Mouse (Mus musculus) CD8-positive naive resting alpha-beta T cell, adult 2 months (primary cell): ENCODE measurements around the gene Sh2d2a.
"Not testable (repeated sequence)": the region's sequence is repeated elsewhere in the genome, so short reads cannot be mapped to it uniquely, and the experiment has no call there.

ENCODE experiments used
- DNase-seq, 2 experiments: peaks; one replicate each; pipeline ENCODE4 v3.0.0; 2022; ENCODE audit warnings: low read depth in 2 of 2, low spot score in 2 of 2

Sh2d2a gene

DNA sequence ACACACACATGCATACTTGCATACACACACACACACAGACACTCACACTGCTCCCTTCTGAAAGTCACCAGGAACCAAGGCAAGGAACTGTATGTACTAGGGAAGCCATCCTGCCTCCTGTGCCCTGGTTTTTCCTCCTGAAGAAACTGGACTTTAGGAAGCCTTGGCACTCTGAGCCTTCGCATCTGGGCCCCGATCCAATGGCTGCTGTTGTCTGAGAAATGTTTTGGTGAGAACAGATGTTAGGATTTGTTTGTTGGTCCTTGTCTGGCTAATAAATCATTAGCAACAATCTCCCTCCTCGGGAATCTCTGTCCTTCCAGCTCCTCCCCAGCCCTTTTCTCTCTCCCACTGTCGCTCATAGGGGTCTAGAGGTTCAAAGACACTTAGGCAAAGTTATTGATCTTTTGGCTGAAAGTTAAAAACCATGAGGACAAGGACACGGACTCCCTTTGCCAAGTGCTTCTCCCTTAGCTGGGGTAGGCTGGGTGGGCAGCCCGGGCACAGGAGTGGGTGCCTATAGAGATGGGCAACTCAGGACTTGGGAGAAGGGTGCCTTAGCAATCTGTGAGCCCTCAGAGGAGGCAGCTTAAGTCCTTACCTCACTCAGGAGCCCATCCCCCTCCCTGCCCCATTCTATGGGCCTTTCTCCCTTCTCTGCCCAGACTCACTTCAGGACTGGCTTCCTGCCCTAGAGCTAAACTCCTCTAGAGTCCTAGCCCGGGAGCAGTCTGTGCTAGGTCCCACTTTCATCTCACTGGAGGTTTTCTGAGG, 8.4 kb downstream of the Sh2d2a start:
- DNase-seq: no peak

DNA sequence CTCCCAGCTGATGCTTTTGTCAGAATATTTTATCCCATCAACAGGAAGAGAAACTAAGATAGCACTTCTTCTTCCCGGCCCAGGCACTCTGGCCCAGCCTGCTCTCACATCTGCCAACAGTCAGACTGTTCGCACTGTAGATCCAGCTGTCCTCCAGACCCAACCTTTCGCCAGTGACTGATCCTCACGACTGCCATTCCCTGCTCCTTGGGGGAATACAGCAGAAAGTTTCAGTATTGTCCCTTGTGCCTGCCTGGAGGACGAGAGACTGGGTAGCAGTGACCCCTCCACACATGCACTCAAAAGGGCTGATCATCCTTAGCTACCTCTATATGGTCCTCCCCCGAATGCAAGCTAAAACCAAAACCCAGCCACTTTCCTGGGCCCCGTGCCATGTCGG, 9.4 kb downstream of the Sh2d2a start:
- no peak for DNase-seq

GRCm38 (mm10) chr3:87857666-87858065, 11.1 kb downstream of the Sh2d2a start:
- DNase-seq: no peak

DNA sequence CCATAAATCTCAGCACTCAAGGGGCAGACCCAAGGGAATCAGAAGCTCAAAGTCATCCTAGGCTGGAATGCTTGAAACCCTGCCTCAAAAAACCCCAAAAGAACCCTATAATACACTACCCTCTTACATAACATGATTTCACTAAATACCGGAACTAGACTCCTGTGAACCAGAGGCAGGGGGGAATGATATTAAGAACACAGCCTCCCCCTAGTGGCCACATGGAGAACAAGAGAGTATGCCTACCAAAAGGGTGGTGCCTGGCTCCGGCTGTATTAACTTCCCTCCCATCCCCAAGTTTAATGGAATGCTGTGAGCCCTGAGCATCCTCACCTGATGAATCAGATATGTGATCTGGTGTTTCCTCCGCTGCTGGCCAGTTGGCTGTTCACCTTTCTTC, 13.3 kb downstream of the Sh2d2a start:
- peak; percentile 60 to 69 for DNase-seq

DNA sequence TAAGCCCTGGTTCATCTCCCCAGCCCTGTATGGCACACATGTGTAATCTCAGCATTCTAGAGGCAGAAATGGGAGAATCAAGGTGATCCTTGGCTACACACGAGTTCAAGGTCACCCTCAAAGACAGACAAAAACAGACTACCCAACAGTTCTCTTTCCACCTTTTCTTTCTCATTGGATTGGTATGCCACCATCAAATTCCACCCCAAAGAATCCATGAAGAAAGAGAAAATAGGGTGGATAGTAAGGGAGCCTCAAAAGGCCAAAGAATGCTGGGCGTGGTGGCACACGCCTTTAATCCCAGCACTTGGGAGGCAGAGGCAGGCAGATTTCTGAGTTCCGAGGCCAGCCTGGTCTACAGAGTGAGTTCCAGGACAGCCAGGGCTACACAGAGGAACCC, 17.6 kb downstream of the Sh2d2a start:
- DNase-seq: not testable (repeated sequence)

GRCm38 (mm10) chr3:87877730-87878129, 31.2 kb downstream of the Sh2d2a start:
- no peak for DNase-seq

- DNase-seq: no peak
Observed at GRCm38 (mm10) chr3:87884291-87884690, 37.7 kb downstream of the Sh2d2a start.

GRCm38 (mm10) chr3:87884708-87885251, 38.2 kb downstream of the Sh2d2a start:
- DNase-seq: peak; percentile 14 to 31

GRCm38 (mm10) chr3:87885281-87886003, 38.9 kb downstream of the Sh2d2a start, which contains the start of gene Prcc:
Gene Prcc (minus strand): TSS chr3:87885608.
- peak; percentile 88 to 91 for DNase-seq

- no peak for DNase-seq
Observed at GRCm38 (mm10) chr3:87886004-87886365, 39.4 kb downstream of the Sh2d2a start.

DNA sequence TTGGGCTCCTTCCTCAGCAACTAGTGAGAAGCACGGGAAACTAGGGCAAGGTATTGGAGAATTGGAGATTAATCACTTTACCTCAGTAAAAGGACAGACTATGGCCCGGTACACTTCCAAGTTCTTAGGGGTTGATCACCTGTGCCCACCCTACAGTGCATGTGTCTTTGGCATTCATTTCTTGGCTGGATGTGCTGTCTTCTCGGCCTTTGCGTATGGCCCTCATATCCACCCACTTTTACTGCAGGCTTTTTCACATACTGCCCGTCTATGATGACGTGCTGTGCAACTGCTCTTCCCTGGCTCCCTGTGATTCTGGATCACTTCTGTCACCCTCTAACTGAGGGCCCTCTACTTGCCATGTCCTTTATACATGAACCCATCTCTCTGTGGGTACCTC, 39.9 kb downstream of the Sh2d2a start:
- DNase-seq: no peak

- DNase-seq: not testable (repeated sequence)
Observed at GRCm38 (mm10) chr3:87887400-87887799, 40.8 kb downstream of the Sh2d2a start.

DNA sequence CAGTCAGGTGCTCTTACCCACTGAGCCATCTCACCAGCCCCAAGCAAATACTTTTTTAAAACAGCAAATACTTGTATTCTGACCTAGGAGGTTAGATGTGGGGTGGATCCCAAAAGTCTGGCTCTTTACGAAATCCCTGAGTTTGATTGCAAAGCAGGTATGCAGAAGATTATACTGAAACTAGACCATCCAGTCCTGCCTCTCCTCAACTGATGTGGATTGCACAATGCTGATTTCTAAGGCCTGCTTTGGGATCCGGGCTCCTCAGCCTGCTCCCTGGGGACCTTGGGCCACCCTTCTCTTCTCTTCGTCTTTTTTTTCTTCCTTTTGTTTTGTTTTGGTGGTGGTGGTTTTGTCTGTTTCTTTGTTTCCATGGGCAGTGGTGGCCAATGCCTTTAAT, 44.9 kb downstream of the Sh2d2a start:
- DNase-seq: no peak

DNA sequence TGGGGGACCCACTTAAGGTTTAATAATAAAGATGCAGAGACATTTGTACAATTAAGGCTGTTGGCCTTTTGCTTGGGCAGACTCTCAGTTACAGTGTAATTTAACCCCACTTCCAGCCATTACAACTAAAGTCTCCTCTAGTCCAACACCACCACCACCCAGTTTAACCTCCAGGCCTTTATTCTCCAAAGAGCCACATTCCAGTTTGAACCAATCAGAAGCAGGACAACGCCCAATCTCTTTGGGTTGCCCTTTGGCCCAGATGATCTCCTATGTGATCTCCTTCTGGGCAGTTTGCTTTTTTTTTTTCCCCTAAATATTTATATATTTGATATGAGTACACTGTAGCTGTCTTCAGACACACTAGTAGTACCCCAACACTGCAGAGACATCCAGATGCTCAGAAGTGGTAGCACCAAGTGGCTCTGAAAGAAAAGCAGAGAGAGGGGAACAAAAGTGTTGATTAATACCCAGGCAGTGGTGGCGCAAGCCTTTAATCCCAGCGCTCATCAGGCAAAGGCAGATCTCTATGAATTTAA, 46.9 kb downstream of the Sh2d2a start:
- DNase-seq: no peak

DNA sequence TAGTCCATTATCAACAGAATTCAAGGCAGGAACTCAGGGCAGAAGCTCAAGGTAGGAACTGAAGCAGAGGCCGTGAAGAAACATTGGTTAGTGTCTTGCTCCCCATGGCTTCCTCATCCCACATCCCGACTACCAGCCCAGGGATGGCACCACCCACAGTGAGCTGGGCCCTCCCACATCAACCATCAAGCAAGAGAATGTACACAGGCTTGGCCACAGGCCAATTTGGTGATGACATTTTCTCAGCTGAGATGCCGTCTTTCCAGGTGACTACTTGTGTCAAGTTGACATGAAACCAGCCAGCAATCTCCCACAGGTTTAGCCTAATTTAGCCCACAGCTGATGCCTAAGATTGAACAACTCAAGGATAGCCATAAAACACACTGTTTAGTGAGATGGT, 52.7 kb downstream of the Sh2d2a start:
- no peak for DNase-seq

- no peak for DNase-seq
Observed at GRCm38 (mm10) chr3:87899776-87900175, 53.2 kb downstream of the Sh2d2a start.

DNA sequence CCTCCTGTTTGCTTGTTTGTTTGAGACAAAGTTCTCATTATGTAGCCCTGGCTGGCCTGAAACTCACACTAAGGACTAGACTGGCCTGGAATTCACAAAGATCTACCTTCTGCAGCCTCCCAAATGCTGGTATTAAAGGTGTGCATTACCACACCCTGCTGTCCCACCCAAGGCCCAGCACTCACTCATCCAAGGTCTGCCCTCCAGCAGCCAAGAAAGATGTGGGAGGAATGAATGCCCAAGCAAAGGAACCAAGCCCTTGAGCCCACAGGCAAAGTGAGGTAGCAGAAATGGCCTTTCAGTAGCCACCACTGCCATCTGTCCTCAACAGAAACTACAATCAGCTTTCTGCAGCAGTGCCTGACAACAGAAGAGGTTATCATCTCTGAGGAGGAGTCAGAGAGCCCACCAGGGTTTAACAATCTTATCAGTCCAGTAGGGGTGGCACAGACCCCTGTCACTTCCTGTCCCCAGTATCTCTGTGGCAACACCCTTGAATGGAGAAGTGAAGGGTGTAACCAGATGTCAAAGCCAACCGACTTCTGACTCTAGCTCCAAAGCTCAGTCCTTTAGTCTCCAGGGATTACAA, 54.6 kb downstream of the Sh2d2a start:
- no peak for DNase-seq

- not testable (repeated sequence) for DNase-seq
Observed at GRCm38 (mm10) chr3:87901959-87902358, 55.4 kb downstream of the Sh2d2a start.

GRCm38 (mm10) chr3:87903821-87904220, 57.3 kb downstream of the Sh2d2a start:
- no peak for DNase-seq
